Mouse (Mus musculus): ENCODE measurements around the gene Lifr.

DNA sequence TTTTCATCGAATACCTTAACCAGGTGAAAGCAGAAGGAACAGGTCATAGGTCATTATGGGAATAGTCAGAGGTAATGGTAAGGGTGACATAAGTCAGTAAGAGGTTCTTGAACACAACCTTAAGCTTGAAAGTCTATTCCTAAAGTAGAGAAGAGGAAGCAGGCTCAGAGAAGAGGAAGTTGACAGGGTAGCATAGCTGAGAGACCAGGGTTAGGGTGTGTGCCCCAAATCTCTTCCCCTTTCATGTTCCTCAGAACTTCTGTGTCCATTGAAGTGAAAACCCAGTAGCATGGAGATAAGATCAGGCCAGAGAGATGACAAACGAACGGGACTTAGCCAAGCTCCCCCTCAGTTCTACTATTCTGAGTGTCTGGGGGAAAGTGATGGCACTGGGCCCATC is 23.5 kb downstream of the Lifr start:
- TF ChIP-seq MAX (IDR thresholded peaks at IDR 0.05; ENCODE audit: low read depth) = no peak
- TF ChIP-seq SRF (IDR thresholded peaks at IDR 0.05; ENCODE audit: control insufficient read depth, insufficient read length, low read depth) = no peak

All from myocyte (in vitro differentiated cells).